Mouse (Mus musculus) megakaryocyte-erythroid progenitor cell, adult 5-6 weeks (primary cell): ENCODE data around the gene Ddx23. TPM values are rescaled to one million over a fixed set of nuclear protein-coding genes. Genes with fewer than 3 reads are reported as not detected.

Experiments used
- ATAC-seq: replicated peaks from 2 replicates; pipeline ENCODE4 v1.8.0; 2016; ENCODE audit warnings: mild to moderate bottlenecking, inconsistent platforms; ENCODE audit not compliant: severe bottlenecking, poor library complexity, low FRiP score, low TSS enrichment
- total RNA-seq, 2 experiments: library from RNA; stranded (forward) in 1 of 2; stranded (reverse) in 1 of 2; fragments of 200-1000, 215-1000 nt in 1 of 2; fragments of >200 nt in 1 of 2; fragmentation: Nextera tagmentation in 1 of 2; gene quantifications; 2 replicates each; pipeline ENCODE4 v1.2.3; 2014 to 2017

Ddx23 gene
- total RNA-seq, 2 experiments from 2014 or later = 96.4 to 181 TPM

GRCm38 (mm10) chr15:98675634-98676250, 13.0 kb upstream of the Ddx23 start:
- ATAC-seq = no peak

DNA sequence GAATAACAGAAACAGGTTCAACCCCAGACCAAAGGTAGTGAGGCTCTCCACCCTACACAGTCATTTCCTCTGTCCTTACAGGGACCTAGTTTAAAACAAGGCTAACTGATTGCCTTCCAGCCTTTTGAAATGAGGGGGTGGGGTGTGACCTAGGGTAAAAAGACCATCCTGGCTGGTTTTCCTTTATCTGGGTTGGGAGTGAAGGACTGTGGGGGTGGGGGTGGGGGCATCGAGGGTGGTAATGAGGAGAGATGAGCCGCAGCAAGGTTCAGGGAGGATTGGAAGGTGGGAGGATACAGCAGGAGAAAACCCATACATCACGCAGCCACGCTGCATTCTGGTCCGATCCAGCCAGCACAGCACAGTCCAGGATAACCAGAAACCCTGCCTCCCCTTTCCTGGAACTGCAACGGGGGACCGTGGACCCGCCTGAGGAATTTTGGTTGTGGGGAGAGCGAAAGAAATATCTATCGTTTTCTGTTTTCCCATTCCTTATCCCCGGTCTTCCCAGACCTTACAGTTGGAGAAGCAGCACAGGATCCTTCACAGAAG, 12.4 kb upstream of the Ddx23 start:
- no peak for ATAC-seq

- ATAC-seq = no peak
Measured at GRCm38 (mm10) chr15:98674284-98674993, 11.7 kb upstream of the Ddx23 start.

DNA sequence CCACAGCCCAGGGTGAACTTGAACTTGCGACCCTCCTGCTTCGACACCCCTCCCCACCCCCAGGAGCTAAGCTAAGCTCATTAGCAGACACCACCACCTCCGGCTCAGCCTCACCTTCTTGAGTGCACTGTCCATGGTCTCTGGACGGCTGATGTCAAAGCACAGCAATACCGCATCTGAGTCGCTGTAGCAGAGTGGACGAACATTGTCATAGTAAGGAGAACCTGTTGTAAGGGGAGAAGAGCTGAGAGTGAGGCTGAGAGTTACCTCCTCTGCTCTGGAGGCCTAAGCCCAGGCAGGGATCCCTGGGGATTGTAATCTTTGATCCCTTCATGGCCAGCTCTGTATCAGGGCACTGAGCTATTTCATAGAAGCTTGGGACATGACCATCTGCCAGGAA, 11.0 kb upstream of the Ddx23 start:
- ATAC-seq = no peak

- no peak for ATAC-seq
Measured at GRCm38 (mm10) chr15:98672592-98672991, 9.9 kb upstream of the Ddx23 start.

DNA sequence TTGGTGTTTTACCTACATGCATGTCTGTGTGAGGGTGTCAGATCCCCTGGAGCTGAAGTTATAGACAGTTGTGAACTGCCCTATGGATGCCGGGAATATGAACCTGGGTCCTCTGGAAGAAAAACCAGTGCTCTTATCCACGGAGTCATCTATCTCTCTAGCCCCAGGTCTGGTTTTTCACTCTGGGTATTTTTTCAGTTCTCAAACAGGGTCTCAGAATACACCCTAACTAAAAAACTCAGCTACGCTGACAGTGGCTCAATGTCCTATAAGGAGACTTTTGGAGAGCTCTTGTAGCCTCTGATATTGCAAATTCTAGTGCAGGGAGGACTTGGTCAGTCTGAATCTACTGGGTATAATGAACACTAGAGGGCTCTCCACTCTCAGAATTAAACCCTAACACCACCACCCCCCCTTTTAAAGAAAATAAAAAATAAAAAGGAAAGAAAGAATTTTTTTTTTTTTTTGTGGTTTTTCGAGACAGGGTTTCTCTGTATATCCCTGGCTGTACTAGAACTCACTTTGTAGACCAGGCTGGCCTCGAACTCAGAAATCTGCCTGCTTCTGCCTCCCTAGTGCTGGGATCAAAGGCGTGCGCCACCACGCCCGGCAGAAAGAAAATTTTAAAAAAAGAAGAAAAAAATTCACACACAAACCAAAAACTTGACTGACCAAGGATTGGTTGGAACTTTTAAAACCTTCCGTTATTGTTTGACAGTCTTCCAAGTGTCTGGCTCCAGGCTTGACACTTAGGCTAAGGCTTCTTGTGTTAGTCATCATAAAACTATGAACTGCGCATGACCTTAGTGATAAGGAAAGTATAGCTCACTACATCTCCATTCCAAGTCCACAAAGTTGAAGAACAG, 1.6 kb upstream of the Ddx23 start:
- no peak for ATAC-seq

- peak; percentile 70 for ATAC-seq
Measured at GRCm38 (mm10) chr15:98662198-98662566, 512 bp downstream of the Ddx23 start.

- 0 out of 2 replicates have a peak, but pooled peaks have one; percentile 35 for ATAC-seq
Measured at GRCm38 (mm10) chr15:98656982-98657751, 5.5 kb downstream of the Ddx23 start.

- no peak for ATAC-seq
Measured at GRCm38 (mm10) chr15:98652174-98652573, 10.5 kb downstream of the Ddx23 start.

GRCm38 (mm10) chr15:98651431-98651830, 11.3 kb downstream of the Ddx23 start:
- no peak for ATAC-seq

GRCm38 (mm10) chr15:98648071-98648470, 14.6 kb downstream of the Ddx23 start:
- no peak for ATAC-seq

DNA sequence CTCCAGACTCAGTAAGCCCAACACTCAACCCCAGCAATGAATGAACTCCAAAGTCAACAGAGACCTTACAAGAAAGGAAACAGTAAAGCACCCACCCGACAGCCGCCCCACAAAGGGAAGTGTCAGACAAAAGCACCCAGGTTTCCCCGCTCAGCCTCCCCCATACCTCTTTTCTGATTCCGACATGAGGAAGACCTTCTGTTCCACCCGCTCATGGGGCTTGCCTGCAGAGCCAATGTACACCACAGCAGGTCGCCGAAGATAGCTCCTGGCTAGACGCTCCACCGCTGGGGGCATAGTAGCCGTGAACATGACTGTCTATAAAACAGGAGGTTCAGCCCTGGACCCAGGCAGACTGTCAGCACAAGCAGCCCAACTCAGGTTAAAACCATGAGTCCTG, 15.4 kb downstream of the Ddx23 start:
- ATAC-seq = no peak

GRCm38 (mm10) chr15:98646737-98647136, 16.0 kb downstream of the Ddx23 start:
- ATAC-seq = no peak

- no peak for ATAC-seq
Measured at GRCm38 (mm10) chr15:98645057-98646026, 17.4 kb downstream of the Ddx23 start.

DNA sequence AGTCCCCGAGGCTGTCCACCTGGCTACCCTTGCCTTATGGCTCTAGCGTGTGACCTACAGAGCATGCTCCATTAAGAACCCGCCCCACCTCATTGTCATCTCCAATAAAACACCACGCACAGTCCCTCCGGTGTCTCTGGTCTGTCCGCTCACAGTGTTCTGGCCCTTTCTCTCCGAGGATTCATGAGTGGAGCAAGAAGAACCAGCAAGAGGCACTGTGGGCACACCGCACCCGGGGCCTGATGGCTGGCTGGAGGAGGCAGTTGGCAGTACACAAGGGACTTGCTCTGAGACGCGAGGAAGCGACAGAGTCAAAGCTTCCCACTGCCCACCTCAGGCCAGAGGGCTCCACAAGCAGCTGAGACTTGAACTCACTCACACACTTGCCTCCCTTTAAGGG, 18.3 kb downstream of the Ddx23 start:
- ATAC-seq = no peak

GRCm38 (mm10) chr15:98640157-98640556, 22.5 kb downstream of the Ddx23 start:
- no peak for ATAC-seq

DNA sequence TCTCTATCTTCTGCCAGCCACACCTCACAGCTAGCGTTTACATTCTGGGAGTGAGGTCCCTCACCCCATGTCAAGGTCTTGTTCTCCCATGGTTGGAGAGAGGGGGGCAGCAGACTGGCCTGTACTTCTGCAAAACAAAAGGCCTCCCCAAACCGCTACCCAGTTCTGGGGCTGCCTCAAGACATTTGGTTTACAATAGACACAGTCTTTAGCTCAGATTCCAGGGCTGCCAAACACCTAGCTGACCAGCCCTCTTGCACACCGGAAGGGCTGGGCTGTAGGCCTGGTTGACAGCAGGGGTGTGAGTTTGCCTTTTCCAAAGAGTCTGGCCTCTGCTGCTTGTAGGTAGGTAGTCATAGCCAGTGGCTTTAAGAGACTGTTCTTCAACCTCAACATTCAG, 25.5 kb downstream of the Ddx23 start:
- ATAC-seq = no peak

DNA sequence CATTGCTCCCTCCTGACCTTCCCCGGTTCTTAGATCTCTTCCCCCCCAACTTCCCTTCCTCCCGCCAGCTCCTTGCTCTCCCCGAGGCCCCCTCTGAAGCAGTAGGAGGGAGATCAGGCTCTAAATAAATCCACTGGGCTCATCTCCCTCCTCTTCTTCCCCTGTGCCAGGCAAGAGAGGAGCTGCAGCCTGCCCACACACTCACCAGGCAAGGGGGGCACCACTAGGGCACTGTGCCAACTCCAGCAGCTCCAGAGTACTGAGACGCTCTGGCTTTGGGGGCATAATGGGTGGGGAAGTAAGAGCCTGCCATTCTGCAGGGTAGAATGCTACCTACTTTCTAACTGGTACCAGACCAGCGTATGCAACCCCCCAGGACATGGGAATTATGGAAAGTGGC, 26.2 kb downstream of the Ddx23 start:
- no peak for ATAC-seq
